Comparison of ENCODE assay signal across 1 mouse cellular context in genomic region chr15:83161062-83161748, GRCm38 (mm10).
TF ChIP-seq lines count a peak whose summit lies in the region.

No protein-coding gene starts in this region.

TF ChIP-seq in myocyte, 11 proteins besides CTCF, POLR2A, EP300 and RAD21 (continued from another document):
- no peak for TF ChIP-seq MYOG (IDR thresholded peaks at IDR 0.05; ENCODE audit: control insufficient read depth in 1 of 3, insufficient read depth in 1 of 3, insufficient read length in 2 of 3, low read depth in 2 of 3)
